Mouse (Mus musculus) spleen, adult 2 months (tissue): ENCODE measurements around the gene Isg20. TPM values are rescaled to one million over a fixed set of nuclear protein-coding genes. Genes with fewer than 3 reads are reported as not detected.

ENCODE experiments used
- DNase-seq, 2 experiments: peaks; one replicate each; pipeline versions ENCODE4 v3.0.0 to v3.0.0-alpha.2; 2012 to 2021; ENCODE audit warnings: low spot score in 2 of 2, low read depth in 1 of 2
- H3K27ac ChIP-seq: fragments of 200-500 bp; 2 replicates; pipeline ENCODE4 v1.5.1; 2012; ENCODE audit warnings: low read length, inconsistent platforms; ENCODE audit not compliant: insufficient read depth
- H3K27me3 ChIP-seq: fragments of 200-500 bp; 2 replicates; pipeline ENCODE4 v1.6.1; 2012; ENCODE audit warnings: mild to moderate bottlenecking, moderate library complexity, low read length, inconsistent platforms; ENCODE audit not compliant: control insufficient read depth, insufficient read depth
- H3K36me3 ChIP-seq: fragments of 200-500 bp; 2 replicates; pipeline ENCODE4 v1.6.1; 2012; ENCODE audit warnings: mild to moderate bottlenecking, low read length, inconsistent platforms; ENCODE audit not compliant: control insufficient read depth, insufficient read depth
- H3K4me1 ChIP-seq: fragments of 200-500 bp; 2 replicates; pipeline ENCODE4 v1.6.1; 2011; ENCODE audit warnings: inconsistent platforms; ENCODE audit not compliant: control insufficient read depth, insufficient read depth, insufficient read length
- H3K4me3 ChIP-seq: fragments of 200-500 bp; 2 replicates; pipeline ENCODE4 v1.5.1; 2011; ENCODE audit warnings: mild to moderate bottlenecking, inconsistent platforms; ENCODE audit not compliant: insufficient read depth, insufficient read length; ENCODE audit errors: extremely low read depth
- CTCF ChIP-seq: fragments of 200-500 bp; IDR thresholded peaks from 2 replicates; pipeline ENCODE4 v1.5.1; 2011; ENCODE audit warnings: mild to moderate bottlenecking, inconsistent platforms; ENCODE audit not compliant: insufficient read depth, insufficient read length, insufficient replicate concordance; ENCODE audit errors: extremely low read depth
- POLR2A ChIP-seq: fragments of 200-500 bp; IDR thresholded peaks from 2 replicates; pipeline ENCODE4 v1.6.1; 2011; ENCODE audit warnings: low read depth, low read length, inconsistent platforms
- WGBS: fragments of 180-500 bp; shearing (Covaris S2); methylation state at CpG from one replicate; pipeline ENCODE4 v1.1.7; 2018; 5-methylcytosine and 5-hydroxymethylcytosine counted together
- polyA plus RNA-seq: library from polyadenylated mRNA; depleted of rRNA; stranded (reverse); fragments of >200 nt; gene quantifications from 2 replicates; pipeline ENCODE4 v1.2.3, GENCODE M21; 2012

Gene Isg20
- polyA plus RNA-seq, 1 experiment: 302 TPM

DNA sequence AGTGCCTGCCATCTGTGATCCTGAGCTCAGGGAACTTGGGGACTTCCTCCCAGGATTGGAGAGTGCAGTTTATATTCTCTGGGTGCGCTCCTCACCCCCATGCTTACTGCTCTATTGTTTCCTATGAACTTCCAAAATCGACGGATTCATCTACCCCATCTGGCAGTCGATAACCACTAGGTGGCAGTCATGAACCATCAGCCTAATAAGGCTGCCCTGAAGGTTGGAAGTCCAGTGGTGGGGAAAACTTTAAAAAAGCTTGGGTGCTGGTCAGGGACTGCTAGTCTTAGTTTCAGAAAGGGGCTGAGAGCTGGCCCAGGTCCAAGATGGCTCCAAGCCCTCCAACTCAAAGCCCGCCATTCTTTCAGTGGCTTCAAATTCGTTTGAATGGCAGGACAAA lies 11.1 kb downstream of the Isg20 start:
- no peaks in the 10 kb centered on the region for H3K36me3 ChIP-seq
- no peaks in the 10 kb centered on the region for H3K4me1 ChIP-seq
- WGBS: 20% methylated on average over 6 of the region's 6 CpGs
- no peak overlapping the region for H3K27ac ChIP-seq
- H3K27me3 ChIP-seq: no peaks in the 10 kb centered on the region
- no peak overlapping the region for H3K4me3 ChIP-seq
- DNase-seq: peak; percentile 26 to 46
- TF ChIP-seq POLR2A (no peak), CTCF (peak; percentile 59; the same call in 1 of the 2 replicates)

- TF ChIP-seq CTCF: no peak
- no peak for TF ChIP-seq POLR2A
- WGBS: 74% methylated on average over 7 of the region's 7 CpGs
- DNase-seq: no peak
- H3K4me3 ChIP-seq: no peak overlapping the region
- H3K4me1 ChIP-seq: no peaks in the 10 kb centered on the region
- H3K36me3 ChIP-seq: no peaks in the 10 kb centered on the region
- H3K27me3 ChIP-seq: no peaks in the 10 kb centered on the region
- no peak overlapping the region for H3K27ac ChIP-seq
Observed at GRCm38 (mm10) chr7:78924796-78925195, 11.6 kb downstream of the Isg20 start.

GRCm38 (mm10) chr7:78925680-78926079 lies 12.5 kb downstream of the Isg20 start:
- Histone ChIP-seq H3K27ac (no peak overlapping the region), H3K27me3 (no peaks in the 10 kb centered on the region), H3K36me3 (no peaks in the 10 kb centered on the region), H3K4me3 (no peak overlapping the region), H3K4me1 (no peaks in the 10 kb centered on the region)
- WGBS: 90% methylated on average over 7 of the region's 7 CpGs
- DNase-seq: no peak
- TF ChIP-seq POLR2A (no peak), CTCF (no peak)

DNA sequence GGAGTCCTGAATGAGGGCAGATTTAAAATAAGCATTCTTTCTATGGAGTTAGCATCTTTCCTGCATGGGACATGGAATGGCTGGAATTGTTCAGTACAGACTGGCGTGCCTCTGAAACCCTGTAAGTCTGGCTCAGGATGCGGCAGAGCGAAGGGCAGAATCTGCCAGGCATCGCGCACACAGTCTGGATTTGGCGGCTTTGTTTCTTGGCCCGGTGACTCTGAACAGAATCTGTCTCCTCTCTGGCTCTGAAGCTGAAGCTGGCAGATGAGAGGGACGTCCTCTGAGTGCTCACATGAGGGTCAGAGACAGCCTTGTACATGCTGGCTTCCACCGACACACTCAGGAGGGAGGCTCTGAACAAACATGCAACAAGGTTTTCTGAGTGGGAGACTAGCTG lies 12.9 kb downstream of the Isg20 start:
- Histone ChIP-seq H3K4me3 (no peak overlapping the region), H3K27ac (no peak overlapping the region), H3K36me3 (no peaks in the 10 kb centered on the region), H3K4me1 (no peaks in the 10 kb centered on the region), H3K27me3 (no peaks in the 10 kb centered on the region)
- 92% methylated on average over 9 of the region's 9 CpGs for WGBS
- DNase-seq: no peak
- TF ChIP-seq POLR2A: no peak
- TF ChIP-seq CTCF: no peak

DNA sequence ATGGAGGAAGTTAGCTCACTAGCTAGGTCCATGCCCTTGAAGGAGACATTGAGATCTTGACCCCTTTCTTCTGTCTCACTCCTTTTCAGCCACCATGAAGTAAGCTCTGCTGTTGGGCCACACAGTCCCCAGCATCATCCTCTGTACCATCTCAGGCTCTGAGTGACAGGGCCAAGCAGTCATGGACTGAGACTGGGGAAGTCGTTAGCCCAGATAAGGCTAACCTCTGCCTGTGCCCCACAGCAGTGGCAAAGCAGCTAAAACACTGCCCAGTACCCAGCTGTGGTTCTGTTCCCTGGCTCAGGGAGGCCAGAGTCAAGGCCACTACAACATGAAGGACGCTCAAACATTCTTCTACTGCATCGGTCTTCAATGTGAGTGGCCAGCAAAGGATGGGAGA lies 14.0 kb downstream of the Isg20 start:
- TF ChIP-seq CTCF (no peak), POLR2A (no peak)
- Histone ChIP-seq H3K36me3 (no peaks in the 10 kb centered on the region), H3K4me1 (no peaks in the 10 kb centered on the region), H3K4me3 (no peak overlapping the region), H3K27me3 (no peaks in the 10 kb centered on the region), H3K27ac (no peak overlapping the region)
- WGBS: 75% methylated on average over 3 of the region's 3 CpGs
- no peak for DNase-seq

DNA sequence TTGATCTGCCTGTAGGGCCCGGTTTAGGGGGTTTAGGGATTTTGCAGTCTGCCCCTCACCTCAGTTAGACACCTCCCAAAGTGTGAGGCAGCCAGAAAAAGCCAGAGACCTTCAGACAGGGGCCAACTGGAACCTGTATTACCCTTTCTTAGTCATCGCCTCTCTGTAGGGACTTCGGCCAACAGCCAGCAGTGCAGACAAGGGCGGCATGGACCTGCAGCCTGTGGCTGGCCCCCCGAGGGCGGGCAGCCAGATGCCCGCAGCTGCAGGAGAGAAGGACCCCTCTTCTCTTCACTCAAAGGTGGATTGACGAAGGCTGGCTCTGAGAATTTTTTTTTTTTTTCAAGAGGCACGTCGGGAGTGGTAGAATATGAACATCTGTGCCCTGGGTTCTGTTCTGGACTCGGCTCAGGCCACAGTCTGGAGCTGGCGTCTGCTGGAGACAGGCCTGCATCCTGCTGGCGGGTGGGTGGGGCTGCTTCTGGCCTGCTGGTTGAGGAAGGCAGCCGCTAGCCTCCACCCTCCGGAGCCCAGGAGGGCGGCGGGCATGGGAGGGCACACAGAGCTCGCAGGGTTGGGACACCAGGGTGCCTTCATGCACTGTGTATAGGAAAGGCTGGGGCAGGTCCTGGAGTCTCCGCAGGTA lies 25.9 kb downstream of the Isg20 start:
- Histone ChIP-seq H3K4me1 (no peaks in the 10 kb centered on the region), H3K27ac (no peak overlapping the region), H3K36me3 (no peaks in the 10 kb centered on the region), H3K27me3 (no peaks in the 10 kb centered on the region), H3K4me3 (no peak overlapping the region)
- 67% methylated on average over 19 of the region's 19 CpGs for WGBS
- DNase-seq: no peak
- TF ChIP-seq CTCF: no peak
- TF ChIP-seq POLR2A: no peak

GRCm38 (mm10) chr7:78940971-78941370 lies 27.7 kb downstream of the Isg20 start:
- Histone ChIP-seq H3K4me3 (no peak overlapping the region), H3K27me3 (no peaks in the 10 kb centered on the region), H3K4me1 (no peaks in the 10 kb centered on the region), H3K36me3 (no peaks in the 10 kb centered on the region), H3K27ac (no peak overlapping the region)
- no peak for DNase-seq
- WGBS: 74% methylated on average over 3 of the region's 3 CpGs
- no peak for TF ChIP-seq CTCF
- no peak for TF ChIP-seq POLR2A
